Mouse (Mus musculus) ovary, adult 10 weeks (tissue): ENCODE results near the gene Olfr472. TPM values are rescaled to one million over a fixed set of nuclear protein-coding genes. Genes with fewer than 3 reads are reported as not detected.

Experiments used
- polyA plus RNA-seq: library from polyadenylated mRNA; stranded (reverse); fragments of 350-450 nt; fragmentation: Illumina TruSeq; extraction: RNeasy Lipid Tissue Mini Kit (QIAGEN cat#74804); gene quantifications from one replicate; pipeline ENCODE4 v1.2.3, GENCODE M21; 2014

The Olfr472 gene
- not detected for polyA plus RNA-seq

GRCm38 (mm10) chr7:107897602-107898001 is at the start of gene Olfr472:
Gene Olfr472 (plus strand): TSS chr7:107897902.

GRCm38 (mm10) chr7:107930146-107930545 is 32.4 kb downstream of the Olfr472 start, which contains the start of gene Olfr473:
Gene Olfr473 (plus strand): TSS chr7:107930446.

DNA sequence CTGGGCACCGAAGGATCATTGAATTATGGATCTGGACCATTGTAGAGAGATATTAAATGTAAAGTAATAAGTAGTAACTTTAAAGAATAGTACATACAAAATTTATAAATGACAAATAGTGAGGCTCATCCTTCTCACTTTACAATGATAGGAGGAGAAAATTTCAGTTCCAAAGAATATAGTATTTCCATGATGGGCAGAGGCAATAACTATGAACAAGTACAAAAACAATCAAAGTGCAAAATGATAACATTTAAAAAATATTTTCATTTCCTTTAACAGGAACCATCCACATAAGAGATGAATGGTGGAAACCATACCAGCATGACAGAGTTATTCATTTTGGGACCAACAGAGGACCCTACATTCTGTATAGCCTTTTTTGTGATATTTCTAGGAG is 56.6 kb downstream of the Olfr472 start, which contains the start of gene Olfr474:
Gene Olfr474, plus strand, starts transcription at position 301 of the 400 bp plus-strand sequence.

Other genes with a start within 250 kb of the Olfr472 start
- not detected for gene Cyb5r2, start 139.9 kb upstream of the Olfr472 start, polyA plus RNA-seq
- gene Ovch2, start 96.7 kb upstream of the Olfr472 start, polyA plus RNA-seq, result not detected
- not detected for gene Olfr467, start 85.6 kb upstream of the Olfr472 start, polyA plus RNA-seq
- gene Olfr469, start 72.4 kb upstream of the Olfr472 start, polyA plus RNA-seq, result not detected
- not detected for gene Olfr470, start 50.4 kb upstream of the Olfr472 start, polyA plus RNA-seq
- gene Olfr473, start 32.5 kb downstream of the Olfr472 start, polyA plus RNA-seq, result not detected
- gene Olfr474, start 56.7 kb downstream of the Olfr472 start, polyA plus RNA-seq, result not detected
- not detected for gene Olfr476, start 66.9 kb downstream of the Olfr472 start, polyA plus RNA-seq
- gene Olfr477, start 88.8 kb downstream of the Olfr472 start, polyA plus RNA-seq, result not detected
- gene Olfr478, start 136.1 kb downstream of the Olfr472 start, polyA plus RNA-seq, result not detected
- not detected for gene Olfr479, start 152.8 kb downstream of the Olfr472 start, polyA plus RNA-seq
- gene Olfr480, start 169.4 kb downstream of the Olfr472 start, polyA plus RNA-seq, result not detected
- not detected for gene Olfr481, start 182.0 kb downstream of the Olfr472 start, polyA plus RNA-seq
- gene Olfr482, start 199.7 kb downstream of the Olfr472 start, polyA plus RNA-seq, result not detected
- gene Olfr483, start 202.9 kb downstream of the Olfr472 start, polyA plus RNA-seq, result not detected
- not detected for gene Olfr484, start 229.5 kb downstream of the Olfr472 start, polyA plus RNA-seq